Mouse (Mus musculus) kidney, postnatal 0 days (tissue): ENCODE measurements around the gene Cldn13. TPM values are rescaled to one million over a fixed set of nuclear protein-coding genes. Genes with fewer than 3 reads are reported as not detected.

Experiments
- ATAC-seq: fragments of 200-750 bp; cut with Nextera tagmentation; replicated peaks from 2 replicates; pipeline ENCODE4 v1.8.0; 2017; ENCODE audit warnings: low read depth, moderate number of reproducible peaks, moderate TSS enrichment, moderate library complexity; ENCODE audit not compliant: low FRiP score
- DNase-seq: peaks from one replicate; pipeline ENCODE4 v3.0.0-alpha.2; 2016; ENCODE audit warnings: low spot score
- H3K27ac ChIP-seq: fragments of 300-500 bp; sonication (generic); 2 replicates; pipeline ENCODE4 v1.5.1; 2014; ENCODE audit warnings: mild to moderate bottlenecking
- H3K27me3 ChIP-seq: fragments of 300-500 bp; sonication (generic); 2 replicates; pipeline ENCODE4 v1.6.1; 2014; ENCODE audit warnings: low read length, mixed read lengths; ENCODE audit not compliant: insufficient read depth
- H3K36me3 ChIP-seq: fragments of 300-500 bp; sonication (generic); 2 replicates; pipeline ENCODE4 v1.6.1; 2014; ENCODE audit warnings: low read length, mixed read lengths; ENCODE audit not compliant: insufficient read depth
- H3K4me1 ChIP-seq: fragments of 300-500 bp; sonication (generic); replicated peaks from 2 replicates; pipeline ENCODE4 v1.6.1; 2014; ENCODE audit warnings: antibody characterized with exemption, low read length, mixed read lengths; ENCODE audit not compliant: insufficient read depth
- H3K4me2 ChIP-seq: fragments of 300-500 bp; sonication (generic); 2 replicates; pipeline ENCODE4 v1.6.1; 2014; ENCODE audit warnings: mild to moderate bottlenecking, low read length, moderate library complexity, mixed read lengths
- H3K4me3 ChIP-seq: fragments of 300-500 bp; sonication (generic); replicated peaks from 2 replicates; pipeline ENCODE4 v1.5.1; 2014; ENCODE audit warnings: low read depth, low read length
- H3K9ac ChIP-seq: fragments of 300-500 bp; sonication (generic); 2 replicates; pipeline ENCODE4 v1.6.1; 2014; ENCODE audit warnings: low read depth, low read length
- H3K9me3 ChIP-seq: fragments of 300-500 bp; sonication (generic); replicated peaks from 2 replicates; pipeline ENCODE4 v1.6.1; 2016; ENCODE audit warnings: low read length, inconsistent platforms, mixed read lengths
- CTCF ChIP-seq: IDR thresholded peaks from 2 replicates; pipeline ENCODE4 v1.5.1; 2016; ENCODE audit warnings: antibody characterized with exemption, low read depth, mild to moderate bottlenecking, moderate library complexity
- WGBS: fragments of 180-500 bp; shearing (Covaris S2); extraction: QIAGEN DNeasy Blood & Tissue Kit; methylation state at CpG from one replicate; pipeline ENCODE4 v1.1.7; 2014; 5-methylcytosine and 5-hydroxymethylcytosine counted together
- polyA plus RNA-seq: library from polyadenylated mRNA; unstranded; fragments of >200 nt; fragmentation: Nextera tagmentation; extraction: Ambion mirVana; gene quantifications from 2 replicates; pipeline ENCODE4 v1.2.1, GENCODE M21; 2015

The Cldn13 gene
- polyA plus RNA-seq, 1 experiment from 2014 or later: 0.14 TPM

DNA sequence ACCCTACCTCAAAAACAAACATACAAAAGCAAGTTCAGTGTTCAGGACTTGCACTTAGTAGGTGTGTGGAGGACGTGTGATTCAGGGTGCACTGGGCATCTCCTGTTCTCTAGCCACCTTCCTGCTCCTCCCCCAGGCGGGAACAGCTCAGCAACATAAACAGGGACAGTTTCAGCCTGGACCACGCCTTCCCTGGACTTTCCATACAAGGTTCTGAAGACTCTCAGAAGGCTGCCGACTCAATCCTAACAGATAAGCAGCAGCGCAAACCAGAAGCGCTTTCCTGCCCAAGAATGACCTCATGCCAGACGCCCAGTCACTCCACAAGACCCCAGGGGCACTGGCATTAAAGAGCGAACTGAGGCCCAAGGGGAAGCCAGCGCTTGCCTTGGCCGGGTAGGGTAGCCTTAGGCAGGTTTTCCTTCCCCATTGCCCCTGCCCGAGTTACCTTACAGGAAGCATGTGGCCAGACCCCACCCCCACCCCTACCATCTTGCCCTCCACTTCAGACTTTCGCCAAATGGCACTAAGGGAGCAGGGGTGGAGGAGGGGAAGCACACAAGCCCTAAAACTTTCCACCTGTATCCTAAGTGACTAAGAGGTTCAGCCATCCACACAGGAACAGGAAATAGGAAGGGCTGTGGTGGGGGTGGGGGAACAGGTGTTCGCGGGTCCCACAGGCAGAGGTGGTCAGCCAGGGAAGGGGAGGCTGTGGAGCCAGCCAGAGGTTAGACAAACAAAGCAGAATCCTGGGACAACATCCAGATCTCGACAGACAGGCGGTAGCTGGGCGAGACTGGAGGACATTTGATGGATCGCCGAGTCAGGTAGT is 35.9 kb upstream of the Cldn13 start:
- H3K27me3 ChIP-seq: no peaks in the 10 kb centered on the region
- no peak for TF ChIP-seq CTCF
- ATAC-seq (peak; percentile 63), DNase-seq (peak; percentile 42)
- H3K4me3 ChIP-seq: 0 out of 2 replicates have a peak overlapping the region, but pooled peaks have one; percentile 9
- 10% methylated on average over 19 of the region's 19 CpGs for WGBS
- peak overlapping the region; percentile 41 for H3K4me2 ChIP-seq
- peak overlapping the region; percentile 28; the same call in 1 of the 2 replicates for H3K9ac ChIP-seq
- H3K9me3 ChIP-seq: no peaks in the 10 kb centered on the region
- H3K27ac ChIP-seq: peak overlapping the region; percentile 82
- H3K36me3 ChIP-seq: no peaks in the 10 kb centered on the region
- peaks cover 9% of the 10 kb centered on the region; the same call in 1 of the 2 replicates for H3K4me1 ChIP-seq

GRCm38 (mm10) chr5:134948085-134948439 is 32.7 kb upstream of the Cldn13 start:
- no peaks in the 10 kb centered on the region for H3K36me3 ChIP-seq
- TF ChIP-seq CTCF: no peak
- no peak overlapping the region for H3K4me3 ChIP-seq
- WGBS: 64% methylated on average over 4 of the region's 4 CpGs
- DNase-seq: no peak
- peaks cover 9% of the 10 kb centered on the region; the same call in 1 of the 2 replicates for H3K4me1 ChIP-seq
- no peak overlapping the region for H3K4me2 ChIP-seq
- ATAC-seq: no peak
- H3K9me3 ChIP-seq: no peaks in the 10 kb centered on the region
- H3K27me3 ChIP-seq: no peaks in the 10 kb centered on the region
- no peak overlapping the region for H3K9ac ChIP-seq
- no peak overlapping the region for H3K27ac ChIP-seq

DNA sequence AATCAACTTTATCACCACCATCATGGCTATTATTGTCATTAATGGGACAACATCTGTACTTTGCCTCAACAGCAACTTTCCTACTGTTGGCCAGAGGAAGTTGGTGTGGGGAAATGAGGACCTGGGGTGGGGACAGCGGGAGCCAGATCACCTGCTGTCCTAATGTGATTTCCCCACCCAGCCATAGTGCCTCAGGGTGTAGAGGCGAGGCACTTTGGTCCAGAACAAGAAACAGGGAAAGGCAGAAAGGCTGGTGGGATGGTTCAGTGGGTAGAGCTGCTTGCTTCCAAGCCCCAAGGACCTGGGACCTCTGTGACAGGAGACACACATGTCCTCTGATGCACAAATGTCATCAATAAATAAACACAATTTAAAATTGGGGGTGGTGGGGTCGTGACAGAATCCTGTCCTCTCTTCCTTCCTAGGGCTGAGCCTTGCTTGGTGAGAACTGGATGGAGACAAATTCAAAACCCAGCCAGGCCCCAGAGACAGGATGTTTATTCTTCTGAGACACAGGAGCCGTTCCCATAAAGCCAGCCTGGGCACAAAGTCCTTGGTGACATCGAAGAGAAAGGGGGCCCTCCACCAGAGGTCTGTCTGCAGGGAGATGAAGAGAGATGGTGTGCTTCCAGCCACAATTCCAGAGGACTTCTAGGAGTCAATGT is 32.2 kb upstream of the Cldn13 start:
- H3K27me3 ChIP-seq: no peaks in the 10 kb centered on the region
- no peaks in the 10 kb centered on the region for H3K36me3 ChIP-seq
- ATAC-seq: no peak
- TF ChIP-seq CTCF: no peak
- no peak overlapping the region for H3K9ac ChIP-seq
- H3K4me1 ChIP-seq: peaks cover 9% of the 10 kb centered on the region; the same call in 1 of the 2 replicates
- H3K27ac ChIP-seq: peak overlapping the region; percentile 84; the same call in 1 of the 2 replicates
- DNase-seq: no peak
- 41% methylated on average over 5 of the region's 5 CpGs for WGBS
- H3K4me2 ChIP-seq: no peak overlapping the region
- no peak overlapping the region for H3K4me3 ChIP-seq
- H3K9me3 ChIP-seq: no peaks in the 10 kb centered on the region

DNA sequence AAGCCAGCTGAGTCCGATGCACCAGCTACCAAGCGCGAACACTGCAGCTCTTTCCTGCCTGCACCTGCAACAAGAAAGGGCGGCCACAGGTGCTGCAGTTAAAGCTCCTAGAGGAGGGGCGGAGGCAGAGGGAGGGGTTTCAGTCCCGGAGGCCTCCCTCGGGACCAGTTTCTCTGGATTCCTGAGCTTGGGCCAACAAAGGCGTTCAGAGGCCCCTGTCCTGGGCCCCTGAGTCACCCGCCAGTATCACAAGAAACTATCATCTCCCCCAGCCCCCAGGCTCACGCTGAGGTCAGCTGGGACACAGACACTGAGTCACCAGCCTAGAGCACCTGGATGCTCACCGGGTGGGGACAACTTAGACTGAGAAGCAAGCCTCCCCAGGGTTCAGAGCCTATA is 31.5 kb upstream of the Cldn13 start, which contains the start of gene Cldn4:
Gene Cldn4 (minus strand): TSS at position 78 of the 399 bp plus-strand sequence.
- DNase-seq: peak; percentile 54
- H3K27me3 ChIP-seq: no peaks in the 10 kb centered on the region

DNA sequence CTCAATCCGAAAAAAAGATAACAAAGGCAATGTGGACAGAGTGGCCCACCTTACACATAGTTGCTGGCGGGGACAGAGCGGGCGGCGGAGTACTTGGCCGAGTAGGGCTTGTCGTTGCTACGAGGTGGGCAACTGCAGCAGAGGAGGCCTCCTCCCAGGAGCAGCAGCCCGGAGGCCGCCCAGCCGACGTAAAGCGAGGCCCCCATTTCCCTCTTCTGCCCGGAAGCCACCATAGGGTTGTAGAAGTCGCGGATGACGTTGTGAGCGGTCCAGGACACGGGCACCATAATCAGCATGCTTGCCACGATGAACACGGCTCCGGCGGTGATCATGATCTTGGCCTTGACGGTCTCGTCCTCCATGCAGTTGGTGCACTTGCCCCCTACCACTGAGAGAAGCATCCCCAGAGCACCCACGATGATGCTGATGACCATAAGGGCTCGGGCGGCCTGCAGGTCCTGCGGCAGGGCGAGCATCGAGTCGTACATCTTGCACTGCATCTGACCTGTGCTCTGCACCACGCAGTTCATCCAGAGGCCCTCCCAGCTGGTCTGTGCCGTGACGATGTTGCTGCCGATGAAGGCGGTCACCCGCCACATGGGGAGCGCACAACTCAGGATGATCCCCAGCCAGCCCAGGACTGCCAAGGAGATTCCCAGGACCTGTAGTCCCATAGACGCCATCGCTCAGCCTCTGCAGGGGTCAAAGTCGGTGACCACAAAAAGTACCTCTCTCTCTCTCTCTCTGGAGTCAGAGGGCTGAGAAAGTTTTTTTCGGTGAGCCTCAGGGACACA is 30.9 kb upstream of the Cldn13 start:
- peak overlapping the region; percentile 84 for H3K27ac ChIP-seq
- WGBS: 17% methylated on average over 43 of the region's 43 CpGs
- H3K9ac ChIP-seq: peak overlapping the region; percentile 61
- no peak for DNase-seq
- ATAC-seq: no peak
- H3K4me1 ChIP-seq: peaks cover 5% of the 10 kb centered on the region; the same call in 1 of the 2 replicates
- no peaks in the 10 kb centered on the region for H3K36me3 ChIP-seq
- peak overlapping the region; percentile 40 for H3K4me3 ChIP-seq
- no peaks in the 10 kb centered on the region for H3K27me3 ChIP-seq
- TF ChIP-seq CTCF: no peak
- H3K9me3 ChIP-seq: no peaks in the 10 kb centered on the region
- H3K4me2 ChIP-seq: peak overlapping the region; percentile 30

More for the DNA sequence above, 31.5 kb upstream of the Cldn13 start, which contains the start of gene Cldn4:
- H3K9ac ChIP-seq: peak within 1 kb of the TSS; percentile 61
- H3K27ac ChIP-seq: peak within 1 kb of the TSS; percentile 84
- peak; percentile 50 for ATAC-seq
- H3K4me1 ChIP-seq: peaks cover 9% of the 10 kb centered on the region; the same call in 1 of the 2 replicates
- peak within 1 kb of the TSS; percentile 40 for H3K4me3 ChIP-seq
- WGBS: 15% methylated on average over 11 of the region's 11 CpGs
- no peaks in the 10 kb centered on the region for H3K9me3 ChIP-seq
- H3K36me3 ChIP-seq: no peaks in the 10 kb centered on the region
- H3K4me2 ChIP-seq: peak within 1 kb of the TSS; percentile 30
- TF ChIP-seq CTCF: no peak
